Mouse (Mus musculus): Measurements from ENCODE around the gene Egfl6. TPM values are rescaled to one million over a fixed set of nuclear protein-coding genes. Genes with fewer than 3 reads are reported as not detected.

Gene Egfl6
- polyA plus RNA-seq (2014; fragmentation: Illumina TruSeq; extraction: RNeasy Lipid Tissue Mini Kit (QIAGEN cat#74804); ENCODE audit: low read depth, low replicate concordance) = not detected

GRCm38 (mm10) chrX:166584947-166585824, at the start of gene Egfl6:
TSS of gene Egfl6 (minus strand) at chrX:166585720.

DNA sequence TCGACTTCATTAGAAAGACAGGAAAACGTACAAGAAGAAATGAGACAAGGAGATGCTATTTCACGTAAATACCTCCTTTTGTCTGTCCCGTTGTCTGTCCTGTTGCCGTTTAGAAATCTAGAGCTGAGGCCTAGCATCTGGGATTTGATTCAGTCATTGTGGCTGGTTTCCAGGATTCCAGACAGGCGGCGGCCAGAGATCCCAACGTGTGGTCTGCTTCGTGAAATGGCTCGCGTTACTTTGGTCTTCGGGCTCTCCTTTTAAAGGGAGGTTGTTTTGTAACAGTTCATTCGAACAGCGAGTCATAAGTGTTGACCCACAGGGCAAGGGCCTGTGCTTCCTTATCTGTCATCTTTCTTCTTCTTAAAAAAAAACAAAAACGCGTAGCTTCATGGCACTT, 67.2 kb downstream of the Egfl6 start, which contains the start of gene Tceanc:
Gene Tceanc, minus strand, starts transcription at position 223 of the 400 bp plus-strand sequence.

GRCm38 (mm10) chrX:166479365-166479983, 106.0 kb downstream of the Egfl6 start, which contains the start of gene Rab9:
TSS of gene Rab9 (minus strand) at chrX:166479867.

Other genes starting within 250 kb of the Egfl6 start
- gene Trappc2, start 145.1 kb downstream of the Egfl6 start, polyA plus RNA-seq (2014; fragmentation: Illumina TruSeq; extraction: RNeasy Lipid Tissue Mini Kit (QIAGEN cat#74804); ENCODE audit: low read depth, low replicate concordance) = 26.1 TPM
- 5.2 TPM for gene Ofd1, start 145.0 kb downstream of the Egfl6 start, polyA plus RNA-seq (2014; fragmentation: Illumina TruSeq; extraction: RNeasy Lipid Tissue Mini Kit (QIAGEN cat#74804); ENCODE audit: low read depth, low replicate concordance)
- gene Rab9, start 105.9 kb downstream of the Egfl6 start, polyA plus RNA-seq (2014; fragmentation: Illumina TruSeq; extraction: RNeasy Lipid Tissue Mini Kit (QIAGEN cat#74804); ENCODE audit: low read depth, low replicate concordance) = 32.4 TPM
- 1.1 TPM for gene Tceanc, start 67.2 kb downstream of the Egfl6 start, polyA plus RNA-seq (2014; fragmentation: Illumina TruSeq; extraction: RNeasy Lipid Tissue Mini Kit (QIAGEN cat#74804); ENCODE audit: low read depth, low replicate concordance)

Measured in heart, adult 10 weeks (tissue).